Mouse (Mus musculus) hindbrain, postnatal 0 days (tissue): ENCODE results near the gene Cend1. TPM values are rescaled to one million over a fixed set of nuclear protein-coding genes. Genes with fewer than 3 reads are reported as not detected.
"Not testable (repeated sequence)": the region's sequence is repeated elsewhere in the genome, so short reads cannot be mapped to it uniquely, and the experiment has no call there.

Experiments
- ATAC-seq: fragments of 200-750 bp; cut with Nextera tagmentation; 2 replicates; pipeline ENCODE4 v1.8.0; 2017; ENCODE audit warnings: mild to moderate bottlenecking, moderate TSS enrichment, moderate library complexity
- DNase-seq: peaks from one replicate; pipeline ENCODE4 v3.0.0-alpha.2; 2015; ENCODE audit warnings: low spot score
- H3K27ac ChIP-seq: fragments of 300-500 bp; sonication (generic); 2 replicates; pipeline ENCODE4 v1.5.1; 2014; ENCODE audit warnings: mild to moderate bottlenecking
- H3K27me3 ChIP-seq: fragments of 300-500 bp; sonication (generic); 2 replicates; pipeline ENCODE4 v1.6.1; 2014; ENCODE audit warnings: low read length, mixed read lengths; ENCODE audit not compliant: insufficient read depth
- H3K36me3 ChIP-seq: fragments of 300-500 bp; sonication (generic); 2 replicates; pipeline ENCODE4 v1.6.1; 2014; ENCODE audit warnings: low read length, mixed read lengths; ENCODE audit not compliant: insufficient read depth
- H3K4me1 ChIP-seq: fragments of 300-500 bp; sonication (generic); 2 replicates; pipeline ENCODE4 v1.6.1; 2014; ENCODE audit warnings: antibody characterized with exemption, low read length, mixed read lengths; ENCODE audit not compliant: insufficient read depth
- H3K4me2 ChIP-seq: fragments of 300-500 bp; sonication (generic); 2 replicates; pipeline ENCODE4 v1.6.1; 2014; ENCODE audit warnings: low read depth, mild to moderate bottlenecking, low read length, moderate library complexity, mixed read lengths
- H3K4me3 ChIP-seq: fragments of 300-500 bp; sonication (generic); 2 replicates; pipeline ENCODE4 v1.5.1; 2014; ENCODE audit warnings: low read length
- H3K9ac ChIP-seq: fragments of 300-500 bp; sonication (generic); replicated peaks from 2 replicates; pipeline ENCODE4 v1.6.1; 2014; ENCODE audit warnings: mild to moderate bottlenecking, low read length, moderate library complexity, mixed read lengths
- H3K9me3 ChIP-seq: fragments of 300-500 bp; sonication (generic); 2 replicates; pipeline ENCODE4 v1.6.1; 2016; ENCODE audit warnings: low read length, mixed read lengths
- CTCF ChIP-seq: IDR thresholded peaks from 2 replicates; pipeline ENCODE4 v1.5.1; 2016; ENCODE audit warnings: antibody characterized with exemption, control low read depth, low read depth
- WGBS: fragments of 180-500 bp; shearing (Covaris S2); extraction: QIAGEN DNeasy Blood & Tissue Kit; methylation state at CpG from one replicate; pipeline ENCODE4 v1.1.7; 2014; 5-methylcytosine and 5-hydroxymethylcytosine counted together
- polyA plus RNA-seq: library from polyadenylated mRNA; unstranded; fragments of >200 nt; fragmentation: Nextera tagmentation; extraction: Ambion mirVana; gene quantifications from 2 replicates; pipeline ENCODE4 v1.2.1, GENCODE M21; 2015
- total RNA-seq: library from RNA; depleted of rRNA; stranded (reverse); fragments of >200 nt; gene quantifications from 2 replicates; pipeline ENCODE4 v1.2.3, GENCODE M21; 2014

Cend1 gene
- total and polyA plus RNA-seq, 2 experiments from 2014 or later = 246 to 255 TPM

DNA sequence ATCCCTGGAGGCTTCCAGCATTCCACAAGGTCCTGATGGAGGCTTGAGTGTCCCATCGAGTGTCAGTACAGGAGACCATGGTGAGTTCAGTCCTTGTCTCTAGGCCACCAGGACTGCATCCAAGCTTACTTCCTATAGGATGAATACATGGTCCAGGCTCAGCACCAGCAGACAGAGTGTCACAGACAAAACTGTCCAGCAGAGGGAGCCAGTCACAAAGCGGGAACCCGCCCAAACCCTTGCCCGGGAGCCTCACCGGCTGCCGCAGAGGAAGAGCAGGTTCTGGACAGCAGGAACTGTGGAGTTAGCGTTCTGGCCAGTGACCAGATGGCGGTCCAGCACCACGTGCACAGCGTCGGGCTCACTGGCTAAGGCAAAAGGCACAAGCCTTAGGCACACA is 20.5 kb downstream of the Cend1 start:
- ATAC-seq (peak; percentile 82), DNase-seq (peak; percentile 93)
- TF ChIP-seq CTCF = peak; percentile 96
- 8% methylated on average over 11 of the region's 11 CpGs for WGBS
- H3K27ac ChIP-seq = peak overlapping the region; percentile 51; the same call in 1 of the 2 replicates
- no peaks in the 10 kb centered on the region for H3K27me3 ChIP-seq
- no peak overlapping the region for H3K4me3 ChIP-seq
- H3K36me3 ChIP-seq = 0 out of 2 replicates have a peak, but pooled peaks cover 3% of the 10 kb centered on the region
- no peaks in the 10 kb centered on the region for H3K9me3 ChIP-seq
- H3K9ac ChIP-seq = no peak overlapping the region
- no peak overlapping the region for H3K4me2 ChIP-seq
- no peaks in the 10 kb centered on the region; the same call in 1 of the 2 replicates for H3K4me1 ChIP-seq

DNA sequence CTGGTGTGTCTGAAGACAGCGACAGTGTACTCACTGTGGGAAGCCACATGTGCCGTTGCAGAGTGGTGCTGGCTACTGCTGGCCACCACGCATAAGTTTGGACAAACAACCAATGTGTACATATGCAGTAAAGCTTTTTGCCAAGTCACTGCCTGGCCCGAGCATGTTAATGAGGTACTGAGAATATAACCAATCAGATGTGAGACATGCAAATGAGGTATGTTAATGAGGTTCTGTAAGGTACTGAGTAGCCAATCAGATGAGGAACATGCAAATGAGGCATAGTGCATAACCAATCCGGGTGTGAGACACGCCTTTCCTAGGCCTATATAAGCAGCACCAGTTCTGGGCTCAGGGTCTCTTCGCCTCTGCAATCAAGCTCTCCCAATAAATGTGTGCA is 21.6 kb downstream of the Cend1 start:
- H3K27ac ChIP-seq, H3K9me3 ChIP-seq, H3K36me3 ChIP-seq, H3K27me3 ChIP-seq, H3K4me2 ChIP-seq, ATAC-seq, H3K4me3 ChIP-seq, DNase-seq, H3K9ac ChIP-seq, H3K4me1 ChIP-seq: not testable (repeated sequence)
- WGBS = 93% methylated on average over 7 of the region's 7 CpGs

DNA sequence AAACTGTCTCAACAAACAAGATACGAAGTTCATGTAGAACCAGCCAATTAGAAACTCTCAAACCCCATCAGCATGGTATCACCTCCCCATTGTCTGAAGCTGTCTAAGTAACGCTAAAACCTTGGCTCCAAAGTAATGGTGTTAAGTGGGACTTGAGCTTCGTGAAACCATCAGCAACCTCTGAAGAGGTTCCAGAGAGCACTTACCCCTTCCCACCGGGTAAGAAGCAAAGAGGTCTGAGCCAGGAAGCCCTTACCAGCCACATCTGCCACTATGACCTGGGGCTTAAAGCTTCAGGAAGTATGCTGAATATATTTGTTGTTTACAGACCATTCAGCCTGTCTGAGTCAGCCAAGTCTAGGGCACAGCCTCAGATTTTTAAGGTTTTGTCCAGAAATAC is 23.8 kb downstream of the Cend1 start:
- H3K4me3 ChIP-seq = no peak overlapping the region
- no peak for DNase-seq
- no peak overlapping the region for H3K9ac ChIP-seq
- no peak overlapping the region for H3K27ac ChIP-seq
- no peaks in the 10 kb centered on the region; the same call in 1 of the 2 replicates for H3K4me1 ChIP-seq
- 87% methylated on average over 4 of the region's 4 CpGs for WGBS
- H3K9me3 ChIP-seq = no peaks in the 10 kb centered on the region
- H3K27me3 ChIP-seq = no peaks in the 10 kb centered on the region
- peaks cover 22% of the 10 kb centered on the region; the same call in 1 of the 2 replicates for H3K36me3 ChIP-seq
- no peak for TF ChIP-seq CTCF
- H3K4me2 ChIP-seq = no peak overlapping the region
- ATAC-seq = no peak

- peak; percentile 64 for DNase-seq
- Histone ChIP-seq H3K9ac (no peak overlapping the region), H3K4me3 (no peak overlapping the region), H3K4me1 (no peaks in the 10 kb centered on the region), H3K9me3 (no peaks in the 10 kb centered on the region), H3K4me2 (no peak overlapping the region), H3K27ac (no peak overlapping the region), H3K27me3 (no peaks in the 10 kb centered on the region), H3K36me3 (peaks cover 35% of the 10 kb centered on the region)
- peak; percentile 83 for ATAC-seq
- TF ChIP-seq CTCF = peak; percentile 88
- 36% methylated on average over 5 of the region's 5 CpGs for WGBS
These were observed 26.0 kb downstream of the Cend1 start for GRCm38 (mm10) chr7:141403305-141403704.

DNA sequence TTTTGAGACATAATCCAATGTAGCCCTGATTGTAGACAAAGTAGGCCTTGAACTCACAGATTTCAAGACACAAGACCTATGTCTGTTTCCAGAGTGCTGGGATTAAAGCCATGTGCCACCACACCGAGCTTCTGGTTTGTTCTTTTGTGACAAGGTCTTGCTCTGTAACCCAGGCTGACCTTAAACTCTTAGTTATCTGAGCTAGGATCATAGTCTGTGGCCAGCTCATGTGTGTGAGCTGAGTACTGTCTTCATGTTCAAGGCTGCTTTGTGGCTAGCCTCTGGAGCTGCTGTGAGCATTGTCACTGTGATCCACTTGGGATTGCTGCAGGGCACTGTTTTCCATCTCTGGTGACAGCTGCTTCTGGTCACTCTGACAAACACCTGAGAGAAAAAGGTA is 33.9 kb downstream of the Cend1 start:
- Histone ChIP-seq H3K4me3 (no peak overlapping the region), H3K4me2 (no peak overlapping the region), H3K9ac (no peak overlapping the region), H3K27me3 (no peaks in the 10 kb centered on the region), H3K27ac (no peak overlapping the region), H3K4me1 (peaks cover 7% of the 10 kb centered on the region; the same call in 1 of the 2 replicates), H3K9me3 (no peaks in the 10 kb centered on the region), H3K36me3 (peaks cover 29% of the 10 kb centered on the region)
- no peak for ATAC-seq
- 87% methylated on average over 1 of the region's 1 CpGs for WGBS
- no peak for TF ChIP-seq CTCF
- DNase-seq = no peak

DNA sequence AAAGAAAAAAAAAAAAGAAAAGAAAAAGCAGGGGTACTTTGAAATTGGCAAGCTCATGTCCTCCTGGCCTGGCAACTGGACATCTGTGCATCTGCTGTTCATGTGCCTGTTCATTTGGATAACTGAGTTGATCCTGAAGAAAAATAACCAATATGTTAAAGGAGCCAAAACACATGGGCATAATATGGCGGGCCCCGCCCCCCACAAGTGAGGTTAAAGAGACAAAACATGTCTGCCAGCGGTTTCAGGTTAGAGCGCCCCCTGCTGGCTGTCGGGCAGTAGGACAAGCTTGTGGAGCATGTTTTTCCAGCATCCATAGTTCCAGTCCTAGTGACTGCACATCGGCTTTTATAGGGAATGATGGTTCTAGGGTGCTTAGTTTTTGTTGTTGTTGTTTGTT is 34.5 kb downstream of the Cend1 start:
- Histone ChIP-seq H3K9ac (no peak overlapping the region), H3K4me1 (peaks cover 7% of the 10 kb centered on the region; the same call in 1 of the 2 replicates), H3K4me2 (no peak overlapping the region), H3K4me3 (no peak overlapping the region), H3K9me3 (no peaks in the 10 kb centered on the region), H3K36me3 (peaks cover 24% of the 10 kb centered on the region), H3K27me3 (no peaks in the 10 kb centered on the region), H3K27ac (no peak overlapping the region)
- peak; percentile 93 for TF ChIP-seq CTCF
- ATAC-seq (no peak), DNase-seq (peak; percentile 82)
- 13% methylated on average over 6 of the region's 6 CpGs for WGBS

GRCm38 (mm10) chr7:141394158-141394557 is 35.1 kb downstream of the Cend1 start:
- H3K27ac ChIP-seq = no peak overlapping the region
- TF ChIP-seq CTCF = no peak
- no peak overlapping the region for H3K4me2 ChIP-seq
- H3K4me1 ChIP-seq = peaks cover 7% of the 10 kb centered on the region; the same call in 1 of the 2 replicates
- WGBS = 88% methylated on average over 7 of the region's 7 CpGs
- no peak for ATAC-seq
- no peak overlapping the region for H3K9ac ChIP-seq
- DNase-seq = no peak
- H3K9me3 ChIP-seq = no peaks in the 10 kb centered on the region
- no peaks in the 10 kb centered on the region for H3K27me3 ChIP-seq
- no peak overlapping the region for H3K4me3 ChIP-seq
- H3K36me3 ChIP-seq = peaks cover 21% of the 10 kb centered on the region
